Mouse (Mus musculus): ENCODE data around the gene Sprr2k. TPM values are rescaled to one million over a fixed set of nuclear protein-coding genes. Genes with fewer than 3 reads are reported as not detected.
"Not testable (repeated sequence)": the region's sequence is repeated elsewhere in the genome, so short reads cannot be mapped to it uniquely, and the experiment has no call there.

The Sprr2k gene
- polyA plus RNA-seq, 1 experiment from 2014 or later = not detected

DNA sequence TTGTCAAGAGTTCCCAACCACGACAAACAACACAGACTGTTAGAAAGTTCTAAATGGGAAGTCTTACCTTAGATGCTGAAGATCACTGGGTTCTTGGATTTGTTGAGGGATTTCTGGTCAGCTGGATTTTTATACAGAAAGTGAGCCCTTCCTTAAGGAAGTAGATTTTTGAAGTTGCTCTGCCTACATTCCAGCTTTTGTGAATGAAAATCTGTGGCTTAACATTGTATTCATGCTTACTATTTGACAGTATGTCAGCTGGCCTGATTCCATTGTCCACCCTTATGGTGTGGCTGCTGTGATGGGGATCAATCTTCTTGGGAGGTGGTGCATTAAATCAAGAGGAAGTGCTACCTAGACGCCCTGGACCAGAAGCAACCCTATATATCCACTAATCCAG, 26.2 kb downstream of the Sprr2k start, which contains the start of gene Sprr3:
TSS of gene Sprr3 (minus strand) at position 101 of the 400 bp plus-strand sequence.
- H3K9ac ChIP-seq (ENCODE audit: low read length) = no peak within 1 kb of the TSS
- ATAC-seq (replicated peaks; ENCODE audit: extremely low read depth, insufficient read depth, low FRiP score) = no peak
- H3K27me3 ChIP-seq (ENCODE audit: control insufficient read depth, insufficient read depth, low read length) = no peaks in the 10 kb centered on the region
- no peaks in the 10 kb centered on the region for H3K4me1 ChIP-seq (ENCODE audit: control insufficient read depth, insufficient read depth, low read length)
- WGBS = 58% methylated on average over 2 of the region's 2 CpGs
- H3K4me3 ChIP-seq (ENCODE audit: low read length) = no peak within 1 kb of the TSS
- no peaks in the 10 kb centered on the region for H3K9me3 ChIP-seq (replicated peaks; ENCODE audit: control insufficient read depth, low read length)
- no peak within 1 kb of the TSS for H3K27ac ChIP-seq (ENCODE audit: low read length)
- no peaks in the 10 kb centered on the region for H3K36me3 ChIP-seq (ENCODE audit: control insufficient read depth, insufficient read depth)
- no peak within 1 kb of the TSS for H3K4me2 ChIP-seq (ENCODE audit: low read depth, low read length)

DNA sequence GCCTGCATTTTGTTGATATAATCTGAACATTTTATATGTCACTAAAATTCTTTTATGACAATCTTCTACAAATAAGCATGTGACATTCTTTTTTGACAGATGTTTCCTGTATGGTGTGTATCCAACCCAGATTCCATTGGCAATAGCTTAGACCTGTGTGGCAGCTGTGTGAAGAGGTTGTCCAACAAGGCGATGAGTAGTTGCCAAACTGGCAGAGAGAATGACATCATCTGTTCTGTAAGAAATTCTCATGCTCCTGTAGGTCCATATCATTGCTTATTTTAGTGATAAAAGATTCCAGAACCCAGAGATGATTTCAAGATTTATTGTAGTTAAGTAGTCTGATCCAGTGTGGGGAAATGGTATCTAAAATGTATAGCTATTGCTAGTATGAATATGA, 34.2 kb downstream of the Sprr2k start:
- Histone ChIP-seq H3K4me3 (ENCODE audit: low read length) (no peak overlapping the region), H3K27ac (ENCODE audit: low read length) (no peak overlapping the region), H3K9me3 (replicated peaks; ENCODE audit: control insufficient read depth, low read length) (no peaks in the 10 kb centered on the region), H3K27me3 (ENCODE audit: control insufficient read depth, insufficient read depth, low read length) (no peaks in the 10 kb centered on the region), H3K36me3 (ENCODE audit: control insufficient read depth, insufficient read depth) (no peaks in the 10 kb centered on the region), H3K4me1 (ENCODE audit: control insufficient read depth, insufficient read depth, low read length) (no peaks in the 10 kb centered on the region), H3K4me2 (ENCODE audit: low read depth, low read length) (no peak overlapping the region), H3K9ac (ENCODE audit: low read length) (no peak overlapping the region)
- 56% methylated on average over 1 of the region's 1 CpGs for WGBS
- no peak for ATAC-seq (replicated peaks; ENCODE audit: extremely low read depth, insufficient read depth, low FRiP score)

DNA sequence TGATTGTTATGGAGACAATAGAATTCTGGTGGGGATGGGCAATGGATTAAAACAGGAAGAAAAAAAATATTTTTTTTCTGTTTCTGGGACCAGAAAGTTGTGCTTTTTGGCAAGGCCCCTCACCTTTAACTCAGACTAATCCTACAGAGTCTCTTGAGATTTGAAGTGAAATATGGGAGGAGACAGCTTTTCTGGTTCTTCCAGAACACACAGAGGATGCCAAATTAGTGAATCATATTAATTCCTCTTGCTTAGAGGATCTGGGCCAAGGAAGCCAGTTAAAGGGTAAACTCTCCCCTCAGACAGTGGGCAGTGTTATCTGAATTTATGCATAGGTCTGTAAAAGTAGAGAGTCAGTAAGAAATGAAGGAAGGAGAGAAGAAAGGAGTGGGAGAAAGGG, 35.0 kb downstream of the Sprr2k start:
- no peak overlapping the region for H3K9ac ChIP-seq (ENCODE audit: low read length)
- no peaks in the 10 kb centered on the region for H3K9me3 ChIP-seq (replicated peaks; ENCODE audit: control insufficient read depth, low read length)
- H3K36me3 ChIP-seq (ENCODE audit: control insufficient read depth, insufficient read depth) = no peaks in the 10 kb centered on the region

DNA sequence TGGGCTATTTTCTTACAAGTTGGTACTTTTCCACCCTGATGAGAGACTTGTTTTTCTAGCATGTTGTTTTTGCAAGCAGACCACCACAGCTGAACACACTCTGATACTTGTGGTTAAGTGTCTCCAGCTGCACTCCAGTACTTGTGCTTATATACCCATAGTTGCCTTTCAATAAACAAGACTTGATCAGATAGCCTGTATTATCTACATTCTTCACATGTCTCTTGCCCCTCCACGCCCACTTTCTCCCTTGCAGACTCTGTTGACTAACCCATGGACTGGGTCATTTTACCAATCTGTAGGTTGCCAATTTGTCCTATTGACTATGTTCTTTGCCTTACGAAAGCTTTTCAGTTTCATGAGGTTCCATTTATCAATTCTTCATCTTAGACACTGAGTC, 37.7 kb downstream of the Sprr2k start:
- H3K27me3 ChIP-seq (ENCODE audit: control insufficient read depth, insufficient read depth, low read length) = no peaks in the 10 kb centered on the region
- ATAC-seq (replicated peaks; ENCODE audit: extremely low read depth, insufficient read depth, low FRiP score) = no peak
- H3K4me2 ChIP-seq (ENCODE audit: low read depth, low read length) = no peak overlapping the region
- no peak overlapping the region for H3K27ac ChIP-seq (ENCODE audit: low read length)
- WGBS = 75% methylated on average over 2 of the region's 2 CpGs
- H3K9me3 ChIP-seq (replicated peaks; ENCODE audit: control insufficient read depth, low read length) = no peaks in the 10 kb centered on the region
- no peaks in the 10 kb centered on the region for H3K4me1 ChIP-seq (ENCODE audit: control insufficient read depth, insufficient read depth, low read length)
- no peak overlapping the region for H3K4me3 ChIP-seq (ENCODE audit: low read length)
- no peak overlapping the region for H3K9ac ChIP-seq (ENCODE audit: low read length)
- H3K36me3 ChIP-seq (ENCODE audit: control insufficient read depth, insufficient read depth) = no peaks in the 10 kb centered on the region

More for the DNA sequence above, 35.0 kb downstream of the Sprr2k start:
- Histone ChIP-seq H3K27ac (ENCODE audit: low read length) (no peak overlapping the region), H3K27me3 (ENCODE audit: control insufficient read depth, insufficient read depth, low read length) (no peaks in the 10 kb centered on the region), H3K4me1 (ENCODE audit: control insufficient read depth, insufficient read depth, low read length) (no peaks in the 10 kb centered on the region), H3K4me3 (ENCODE audit: low read length) (no peak overlapping the region), H3K4me2 (ENCODE audit: low read depth, low read length) (no peak overlapping the region)
- no peak for ATAC-seq (replicated peaks; ENCODE audit: extremely low read depth, insufficient read depth, low FRiP score)

DNA sequence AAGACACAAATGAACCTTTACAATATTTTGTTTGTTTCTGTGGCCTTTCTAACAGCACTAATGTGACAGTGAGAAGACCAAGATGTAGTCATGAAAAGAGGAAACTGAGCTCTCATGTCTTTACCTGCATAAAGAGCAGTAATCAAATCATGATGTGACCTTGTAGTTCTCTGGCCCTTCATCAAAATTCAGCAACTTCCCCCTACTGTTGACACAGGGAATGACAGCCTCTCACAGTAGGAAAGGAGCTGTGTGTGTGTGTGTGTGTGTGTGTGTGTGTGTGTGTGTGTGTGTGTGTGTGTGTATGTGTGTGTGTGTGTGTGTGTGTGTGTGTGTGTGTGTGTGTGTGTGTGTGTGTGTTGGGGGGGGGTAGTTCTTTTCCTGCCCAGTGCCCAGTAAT, 48.9 kb downstream of the Sprr2k start:
- H3K4me1 ChIP-seq (ENCODE audit: control insufficient read depth, insufficient read depth, low read length); H3K9ac ChIP-seq (ENCODE audit: low read length); ATAC-seq (replicated peaks; ENCODE audit: extremely low read depth, insufficient read depth, low FRiP score); H3K9me3 ChIP-seq (replicated peaks; ENCODE audit: control insufficient read depth, low read length); H3K27me3 ChIP-seq (ENCODE audit: control insufficient read depth, insufficient read depth, low read length); H3K27ac ChIP-seq (ENCODE audit: low read length); H3K4me3 ChIP-seq (ENCODE audit: low read length); H3K36me3 ChIP-seq (ENCODE audit: control insufficient read depth, insufficient read depth); H3K4me2 ChIP-seq (ENCODE audit: low read depth, low read length): not testable (repeated sequence)

Other genes with a start within 250 kb of the Sprr2k start
- gene Sprr2a1, start 216.8 kb upstream of the Sprr2k start, polyA plus RNA-seq (2015; fragmentation: Nextera tagmentation; extraction: Ambion mirVana) = 0.22 and 0.62 TPM in 2 replicates
- 26.9 and 58.8 TPM in 2 replicates for gene Sprr2a2, start 216.7 kb upstream of the Sprr2k start, polyA plus RNA-seq (2015; fragmentation: Nextera tagmentation; extraction: Ambion mirVana)
- gene Sprr2a3, start 147.2 kb upstream of the Sprr2k start, polyA plus RNA-seq (2015; fragmentation: Nextera tagmentation; extraction: Ambion mirVana) = 1.9 and 3.6 TPM in 2 replicates
- gene Sprr2b, start 116.0 kb upstream of the Sprr2k start, polyA plus RNA-seq (2015; fragmentation: Nextera tagmentation; extraction: Ambion mirVana) = 0.21 TPM in 1 of 2 replicates, not detected in the other
- not detected in 2 replicates for gene Sprr2d, start 93.4 kb upstream of the Sprr2k start, polyA plus RNA-seq (2015; fragmentation: Nextera tagmentation; extraction: Ambion mirVana)
- gene Sprr2e, start 80.4 kb upstream of the Sprr2k start, polyA plus RNA-seq (2015; fragmentation: Nextera tagmentation; extraction: Ambion mirVana) = not detected in 2 replicates
- gene Sprr2f, start 67.4 kb upstream of the Sprr2k start, polyA plus RNA-seq (2015; fragmentation: Nextera tagmentation; extraction: Ambion mirVana) = 0.35 TPM in 1 of 2 replicates, not detected in the other
- not detected in 2 replicates for gene Sprr2h, start 46.9 kb upstream of the Sprr2k start, polyA plus RNA-seq (2015; fragmentation: Nextera tagmentation; extraction: Ambion mirVana)
- not detected in 2 replicates for gene Sprr2i, start 24.6 kb upstream of the Sprr2k start, polyA plus RNA-seq (2015; fragmentation: Nextera tagmentation; extraction: Ambion mirVana)
- gene Sprr2j-ps, start 14.5 kb upstream of the Sprr2k start, polyA plus RNA-seq (2015; fragmentation: Nextera tagmentation; extraction: Ambion mirVana) = not detected in 2 replicates
- gene Gm9774, start 3.2 kb upstream of the Sprr2k start, polyA plus RNA-seq (2015; fragmentation: Nextera tagmentation; extraction: Ambion mirVana) = 3.8 and 18.9 TPM in 2 replicates
- 0.19 TPM in 1 of 2 replicates, not detected in the other for gene Sprr1b, start 6.2 kb downstream of the Sprr2k start, polyA plus RNA-seq (2015; fragmentation: Nextera tagmentation; extraction: Ambion mirVana)
- not detected in 2 replicates for gene Sprr3, start 26.1 kb downstream of the Sprr2k start, polyA plus RNA-seq (2015; fragmentation: Nextera tagmentation; extraction: Ambion mirVana)
- 1.2 and 1.6 TPM in 2 replicates for gene Sprr1a, start 53.3 kb downstream of the Sprr2k start, polyA plus RNA-seq (2015; fragmentation: Nextera tagmentation; extraction: Ambion mirVana)
- not detected in 2 replicates for gene Sprr4, start 67.9 kb downstream of the Sprr2k start, polyA plus RNA-seq (2015; fragmentation: Nextera tagmentation; extraction: Ambion mirVana)
- not detected in 2 replicates for gene 2310046K23Rik, start 101.9 kb downstream of the Sprr2k start, polyA plus RNA-seq (2015; fragmentation: Nextera tagmentation; extraction: Ambion mirVana)
- gene Ivl, start 141.2 kb downstream of the Sprr2k start, polyA plus RNA-seq (2015; fragmentation: Nextera tagmentation; extraction: Ambion mirVana) = 0.14 TPM in 1 of 2 replicates, not detected in the other
- not detected in 2 replicates for gene Smcp, start 156.4 kb downstream of the Sprr2k start, polyA plus RNA-seq (2015; fragmentation: Nextera tagmentation; extraction: Ambion mirVana)
- not detected in 2 replicates for gene 2210017I01Rik, start 174.9 kb downstream of the Sprr2k start, polyA plus RNA-seq (2015; fragmentation: Nextera tagmentation; extraction: Ambion mirVana)
- not detected in 2 replicates for gene Lce6a, start 189.1 kb downstream of the Sprr2k start, polyA plus RNA-seq (2015; fragmentation: Nextera tagmentation; extraction: Ambion mirVana)
- gene Lce1a1, start 215.7 kb downstream of the Sprr2k start, polyA plus RNA-seq (2015; fragmentation: Nextera tagmentation; extraction: Ambion mirVana) = not detected in 2 replicates
- gene Lce1b, start 224.3 kb downstream of the Sprr2k start, polyA plus RNA-seq (2015; fragmentation: Nextera tagmentation; extraction: Ambion mirVana) = not detected in 2 replicates
- gene Lce1a2, start 237.7 kb downstream of the Sprr2k start, polyA plus RNA-seq (2015; fragmentation: Nextera tagmentation; extraction: Ambion mirVana) = not detected in 2 replicates
- not detected in 2 replicates for gene Lce1c, start 246.7 kb downstream of the Sprr2k start, polyA plus RNA-seq (2015; fragmentation: Nextera tagmentation; extraction: Ambion mirVana)

All from heart, embryonic 16.5 days (tissue).